In the genomic region with DNA sequence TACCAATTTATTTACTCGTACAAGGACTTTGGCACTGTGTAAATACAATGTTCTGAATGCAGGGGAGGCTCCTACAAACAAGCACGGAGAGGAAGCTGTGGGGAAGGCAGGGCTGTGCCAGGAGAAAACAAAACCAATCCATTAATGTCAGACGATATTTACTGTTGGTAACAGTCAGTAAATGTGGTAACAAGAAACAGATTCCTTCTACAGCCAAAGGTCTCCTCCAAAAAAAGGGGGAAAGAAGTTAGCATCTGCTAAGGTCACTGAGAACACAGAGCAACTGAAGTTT, we compare ENCODE assay signal across 11 mouse cellular contexts.
DNase-seq lines count a peak whose midpoint lies in the region; ATAC-seq and TF ChIP-seq lines count a peak whose summit lies in the region.
"Had no signal": no experiment of that assay in that cellular context is flagged by ENCODE, and none has a peak within 500 bp of the region (broad histone marks: within the 10 kb centered on the region; RNA-seq: fewer than 3 reads in every experiment).

No protein-coding gene starts in this region.

- no peak for ATAC-seq in forebrain, embryonic 13.5 days
- no peak for ATAC-seq in forebrain, embryonic 11.5 days (replicated peaks; ENCODE audit: low FRiP score)
- ATAC-seq in kidney, postnatal 0 days (replicated peaks; ENCODE audit: low FRiP score, low read depth): no peak

- no peak for DNase-seq in forebrain, embryonic 11.5 days (ENCODE audit: low spot score)
- peak; percentile 5 for DNase-seq in kidney, postnatal 0 days (ENCODE audit: low spot score)
- no peak for DNase-seq in kidney, postnatal 10 days
- peak; percentile 55 for DNase-seq in brain, embryonic 14.5 days (ENCODE audit: low read depth)
- peak; percentile 6 for DNase-seq in large intestine, adult 2 months (ENCODE audit: low read depth, low spot score)
- no peak for DNase-seq in right cerebral cortex, postnatal 14 days
- no peak for DNase-seq in left cerebral cortex, adult 9 months (ENCODE audit: low spot score in 2 of 2)
- DNase-seq: thymus, postnatal 25 days had no signal

- no peaks in the 10 kb centered on the region for H3K27me3 ChIP-seq in forebrain, embryonic 13.5 days
- no peaks in the 10 kb centered on the region for H3K27me3 ChIP-seq in forebrain, embryonic 11.5 days (ENCODE audit: control insufficient read depth, insufficient read depth, low read length)
- H3K27me3 ChIP-seq in kidney, postnatal 0 days (ENCODE audit: insufficient read depth, low read length): no peaks in the 10 kb centered on the region
- H3K27me3 ChIP-seq: embryonic facial prominence, embryonic 12.5 days had no signal

- no peak overlapping the region for H3K4me2 ChIP-seq in forebrain, embryonic 13.5 days
- no peak overlapping the region for H3K4me2 ChIP-seq in forebrain, embryonic 11.5 days (ENCODE audit: low read depth, low read length, severe bottlenecking)
- no peak overlapping the region for H3K4me2 ChIP-seq in kidney, postnatal 0 days (ENCODE audit: low read length)
- H3K4me2 ChIP-seq: embryonic facial prominence, embryonic 12.5 days had no signal

- peaks cover 13% of the 10 kb centered on the region for H3K4me1 ChIP-seq in forebrain, embryonic 13.5 days
- no peaks in the 10 kb centered on the region for H3K4me1 ChIP-seq in forebrain, embryonic 11.5 days (replicated peaks; ENCODE audit: control insufficient read depth, insufficient read depth, low read length)
- H3K4me1 ChIP-seq in kidney, postnatal 0 days (replicated peaks; ENCODE audit: insufficient read depth, low read length): no peaks in the 10 kb centered on the region

- no peaks in the 10 kb centered on the region; the same call in 1 of the 2 replicates for H3K36me3 ChIP-seq in forebrain, embryonic 13.5 days (ENCODE audit: poor library complexity, severe bottlenecking)
- H3K36me3 ChIP-seq in forebrain, embryonic 11.5 days (ENCODE audit: control insufficient read depth, insufficient read depth, low read length): no peaks in the 10 kb centered on the region
- H3K36me3 ChIP-seq in kidney, postnatal 0 days (ENCODE audit: insufficient read depth, low read length): no peaks in the 10 kb centered on the region

- H3K27ac ChIP-seq in forebrain, embryonic 13.5 days: peak overlapping the region; percentile 61; the same call in 1 of the 2 replicates
- no peak overlapping the region for H3K27ac ChIP-seq in forebrain, embryonic 11.5 days (ENCODE audit: low read depth, low read length)
- no peak overlapping the region for H3K27ac ChIP-seq in kidney, postnatal 0 days
- H3K27ac ChIP-seq: embryonic facial prominence, embryonic 12.5 days; liver, embryonic 14.5 days had no signal

- H3K9ac ChIP-seq in forebrain, embryonic 13.5 days: no peak overlapping the region
- H3K9ac ChIP-seq in forebrain, embryonic 11.5 days (ENCODE audit: low read length): no peak overlapping the region
- H3K9ac ChIP-seq in kidney, postnatal 0 days (ENCODE audit: low read depth, low read length): no peak overlapping the region
- H3K9ac ChIP-seq: embryonic facial prominence, embryonic 12.5 days; liver, embryonic 14.5 days had no signal

- TF ChIP-seq CTCF in kidney, postnatal 0 days (IDR thresholded peaks at IDR 0.05; ENCODE audit: low read depth): no peak
- no peak for TF ChIP-seq CTCF in brain, embryonic 14.5 days (IDR thresholded peaks at IDR 0.05; ENCODE audit: borderline replicate concordance, extremely low read depth, insufficient read depth, insufficient read length)

- no peaks in the 10 kb centered on the region for H3K9me3 ChIP-seq in forebrain, embryonic 13.5 days (replicated peaks)
- H3K9me3 ChIP-seq in forebrain, embryonic 11.5 days (ENCODE audit: control insufficient read depth, low read length): no peaks in the 10 kb centered on the region
- H3K9me3 ChIP-seq in kidney, postnatal 0 days (replicated peaks; ENCODE audit: low read length): no peaks in the 10 kb centered on the region
- H3K9me3 ChIP-seq: embryonic facial prominence, embryonic 12.5 days had no signal

- H3K4me3 ChIP-seq in forebrain, embryonic 13.5 days: no peak overlapping the region
- no peak overlapping the region for H3K4me3 ChIP-seq in forebrain, embryonic 11.5 days (ENCODE audit: low read depth, low read length)
- H3K4me3 ChIP-seq in kidney, postnatal 0 days (replicated peaks; ENCODE audit: low read depth, low read length): no peak overlapping the region
- H3K4me3 ChIP-seq: embryonic facial prominence, embryonic 12.5 days had no signal

- WGBS in forebrain, embryonic 13.5 days: 50% methylated on average over 3 of the region's 3 CpGs
- whole genome bisulfite sequencing in forebrain, embryonic 11.5 days: 85% methylated on average over 3 of the region's 3 CpGs
- WGBS in kidney, postnatal 0 days: 26% methylated on average over 3 of the region's 3 CpGs
- WGBS in large intestine, adult 2 months: 11% methylated on average over 3 of the region's 3 CpGs

- no peak for TF ChIP-seq POLR2A in brain, embryonic 14.5 days (IDR thresholded peaks at IDR 0.05; ENCODE audit: borderline replicate concordance, extremely low read depth, insufficient read depth, insufficient read length, poor library complexity, severe bottlenecking)

Comparison
In these comparisons a context has a peak if more than half of its experiments do, and no peak if none do; other contexts are left out.
1. DNase-seq: peak in kidney, postnatal 0 days (single experiment), brain, embryonic 14.5 days (single experiment) and large intestine, adult 2 months (single experiment); none in forebrain, embryonic 11.5 days (single experiment), kidney, postnatal 10 days (single experiment), right cerebral cortex, postnatal 14 days (single experiment) and left cerebral cortex, adult 9 months (0 of 2).